Mouse (Mus musculus) liver, adult 2 months (tissue): ENCODE measurements at regions not wholly inside any gene's neighbourhood (a gene's known extent, or its start where the extent isn't known, plus 50 kb on each side); places are given as distances from the start of the nearest gene placed in this dataset.

Experiments used
- CTCF ChIP-seq: fragments of 200-500 bp; IDR thresholded peaks from 2 replicates; pipeline ENCODE4 v1.5.1; 2011; ENCODE audit warnings: low read depth, low read length, control low read depth
- POLR2A ChIP-seq: fragments of 200-500 bp; IDR thresholded peaks from 2 replicates; pipeline ENCODE4 v1.6.1; 2011; ENCODE audit warnings: low read length, control low read depth; ENCODE audit not compliant: insufficient read depth; ENCODE audit errors: extremely low read depth

DNA sequence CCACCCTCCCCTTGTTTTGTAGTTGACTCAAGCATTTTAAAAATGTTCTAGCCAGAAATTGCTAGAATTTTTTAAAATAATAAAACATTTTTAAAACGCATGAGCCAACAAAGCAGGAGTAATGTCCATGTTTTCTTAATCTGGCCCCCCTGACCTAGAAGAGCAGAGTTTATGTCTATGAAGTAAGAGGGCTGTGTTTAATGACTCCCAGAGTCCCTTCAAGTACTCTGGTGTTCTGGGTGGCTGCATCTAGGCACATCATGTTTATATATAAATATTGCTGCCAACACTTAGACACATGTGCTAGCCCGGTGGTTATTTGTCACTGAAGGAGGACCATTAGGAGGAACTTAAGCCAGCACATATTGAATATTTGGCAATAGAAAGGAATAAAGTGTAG, 93.8 kb upstream of the Gm12728 start:
- TF ChIP-seq POLR2A (no peak), CTCF (no peak)
